Comparison of ENCODE assay signal across 8 mouse cellular contexts in the genomic region with DNA sequence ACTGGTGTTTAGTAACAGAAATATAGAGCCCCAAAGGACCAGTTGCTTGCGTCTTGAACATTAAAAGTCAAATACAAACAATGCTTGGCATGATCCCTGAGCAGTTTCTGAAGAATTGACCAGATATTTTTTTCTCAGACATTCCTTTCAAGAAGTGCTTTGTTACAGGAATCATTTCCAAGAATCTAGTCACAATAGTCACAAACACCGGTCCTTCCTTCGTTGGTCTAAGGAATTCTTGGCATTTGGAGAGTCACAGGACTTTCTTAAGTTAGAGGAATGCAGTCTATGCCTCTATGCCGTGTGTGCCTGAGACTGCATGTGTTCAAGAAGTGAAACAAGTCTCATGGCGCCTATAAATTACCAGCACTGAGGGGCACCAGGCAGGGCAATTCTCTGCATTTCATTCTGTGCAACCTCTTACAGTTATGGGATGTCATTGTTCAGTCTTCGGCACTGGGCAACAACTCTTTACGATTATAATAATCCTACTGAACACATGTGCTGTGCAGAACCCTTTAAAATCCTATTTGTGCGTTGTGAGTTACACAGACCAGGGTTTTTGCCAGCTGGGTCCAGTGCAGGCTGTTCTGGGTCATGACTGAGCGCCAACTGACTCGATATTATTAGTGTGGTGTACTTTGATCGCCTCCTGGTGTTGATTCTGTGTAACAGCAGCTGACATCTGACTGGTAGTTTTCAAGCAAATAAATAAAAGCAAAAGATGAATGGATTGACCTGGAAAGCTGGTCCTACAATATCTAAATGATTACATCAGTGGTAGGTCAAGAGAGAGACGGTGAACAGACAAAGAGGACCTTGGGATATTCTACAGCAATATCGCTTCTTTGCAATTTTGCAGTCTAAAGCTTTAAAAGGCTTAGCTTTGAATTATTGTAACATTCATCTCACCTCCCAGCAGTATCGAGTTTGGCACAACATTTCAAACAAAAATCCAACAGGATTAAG.
DNase-seq lines count a peak whose midpoint lies in the region; ATAC-seq lines count a peak whose summit lies in the region.

No protein-coding gene starts in this region.

- no peak overlapping the region for H3K9ac ChIP-seq in embryonic facial prominence, embryonic 15.5 days
- no peak overlapping the region for H3K9ac ChIP-seq in heart, embryonic 11.5 days (ENCODE audit: low read depth, low read length)
- H3K9ac ChIP-seq in limb, embryonic 11.5 days (ENCODE audit: low read length): no peak overlapping the region

- H3K9me3 ChIP-seq in embryonic facial prominence, embryonic 15.5 days (replicated peaks): no peaks in the 10 kb centered on the region
- H3K9me3 ChIP-seq in heart, embryonic 11.5 days (replicated peaks; ENCODE audit: control insufficient read depth, low read length): no peaks in the 10 kb centered on the region
- H3K9me3 ChIP-seq in limb, embryonic 11.5 days (ENCODE audit: control insufficient read depth, low read length): no peaks in the 10 kb centered on the region

- no peaks in the 10 kb centered on the region for H3K36me3 ChIP-seq in embryonic facial prominence, embryonic 15.5 days
- H3K36me3 ChIP-seq in heart, embryonic 11.5 days (ENCODE audit: control insufficient read depth, insufficient read depth, low read length): no peaks in the 10 kb centered on the region
- no peaks in the 10 kb centered on the region for H3K36me3 ChIP-seq in limb, embryonic 11.5 days (ENCODE audit: control insufficient read depth, insufficient read depth, low read length)

- peak; percentile 29; the same call in 1 of the 2 replicates for ATAC-seq in embryonic facial prominence, embryonic 15.5 days (ENCODE audit: insufficient number of reproducible peaks, low FRiP score, low TSS enrichment, low read depth)
- no peak; the same call in 1 of the 2 replicates for ATAC-seq in heart, embryonic 11.5 days (replicated peaks; ENCODE audit: insufficient number of reproducible peaks, low FRiP score, low TSS enrichment)
- peak; percentile 95 for ATAC-seq in limb, embryonic 11.5 days (ENCODE audit: insufficient number of reproducible peaks, low FRiP score, low TSS enrichment, low read depth)

- 32% methylated on average over 14 of the region's 14 CpGs for WGBS in embryonic facial prominence, embryonic 15.5 days
- 36% methylated on average over 14 of the region's 14 CpGs for WGBS in heart, embryonic 11.5 days (ENCODE audit: insufficient replicate concordance)
- 40% methylated on average over 14 of the region's 14 CpGs for WGBS in limb, embryonic 11.5 days

- H3K27me3 ChIP-seq in embryonic facial prominence, embryonic 15.5 days: no peaks in the 10 kb centered on the region
- no peaks in the 10 kb centered on the region for H3K27me3 ChIP-seq in heart, embryonic 11.5 days (ENCODE audit: control insufficient read depth, insufficient read depth, low read length)
- H3K27me3 ChIP-seq in limb, embryonic 11.5 days (ENCODE audit: control insufficient read depth, insufficient read depth, low read length): no peaks in the 10 kb centered on the region

- no peak overlapping the region for H3K27ac ChIP-seq in embryonic facial prominence, embryonic 15.5 days (replicated peaks)
- no peak overlapping the region for H3K27ac ChIP-seq in heart, embryonic 11.5 days (ENCODE audit: low read depth, low read length)
- H3K27ac ChIP-seq in limb, embryonic 11.5 days (replicated peaks; ENCODE audit: low read depth, low read length): no peak overlapping the region

- peak overlapping the region; percentile 28; the same call in 1 of the 2 replicates for H3K4me2 ChIP-seq in embryonic facial prominence, embryonic 15.5 days (replicated peaks)
- H3K4me2 ChIP-seq in heart, embryonic 11.5 days: peak overlapping the region; percentile 20; the same call in 1 of the 2 replicates
- H3K4me2 ChIP-seq in limb, embryonic 11.5 days (ENCODE audit: low read depth, severe bottlenecking): no peak overlapping the region

- peak; percentile 29 for DNase-seq in thymus, postnatal 4 days
- no peak for DNase-seq in thymus, postnatal 36 days
- DNase-seq in kidney, adult 9 months: peak; percentile 84
- DNase-seq in limb, embryonic 11.5 days (ENCODE audit: low spot score): peak; percentile 72
- peak; percentile 47 for DNase-seq in neural tube, embryonic 10.5 days (ENCODE audit: extremely low spot score, low spot score)
- DNase-seq in urinary bladder, adult 18-20 months (ENCODE audit: low spot score in 2 of 2): peak; percentile 31 to 53

- peak overlapping the region; percentile 15; the same call in 1 of the 2 replicates for H3K4me3 ChIP-seq in embryonic facial prominence, embryonic 15.5 days (replicated peaks)
- H3K4me3 ChIP-seq in heart, embryonic 11.5 days (ENCODE audit: low read depth, low read length): no peak overlapping the region
- no peak overlapping the region for H3K4me3 ChIP-seq in limb, embryonic 11.5 days (ENCODE audit: low read depth, low read length)

- 0 out of 2 replicates have a peak, but pooled peaks cover 3% of the 10 kb centered on the region for H3K4me1 ChIP-seq in embryonic facial prominence, embryonic 15.5 days
- no peaks in the 10 kb centered on the region for H3K4me1 ChIP-seq in heart, embryonic 11.5 days (ENCODE audit: control insufficient read depth, insufficient read depth, low read length)
- no peaks in the 10 kb centered on the region for H3K4me1 ChIP-seq in limb, embryonic 11.5 days (ENCODE audit: control insufficient read depth, insufficient read depth, low read length)

Comparison
In these comparisons a context has a peak if more than half of its experiments do, and no peak if none do; other contexts are left out.
1. DNase-seq: peak in thymus, postnatal 4 days (single experiment), kidney, adult 9 months (single experiment), limb, embryonic 11.5 days (single experiment), neural tube, embryonic 10.5 days (single experiment) and urinary bladder, adult 18-20 months (2 of 2); none in thymus, postnatal 36 days (0 of 2).